30 mouse cellular contexts compared by ENCODE assay signal in the genomic region with DNA sequence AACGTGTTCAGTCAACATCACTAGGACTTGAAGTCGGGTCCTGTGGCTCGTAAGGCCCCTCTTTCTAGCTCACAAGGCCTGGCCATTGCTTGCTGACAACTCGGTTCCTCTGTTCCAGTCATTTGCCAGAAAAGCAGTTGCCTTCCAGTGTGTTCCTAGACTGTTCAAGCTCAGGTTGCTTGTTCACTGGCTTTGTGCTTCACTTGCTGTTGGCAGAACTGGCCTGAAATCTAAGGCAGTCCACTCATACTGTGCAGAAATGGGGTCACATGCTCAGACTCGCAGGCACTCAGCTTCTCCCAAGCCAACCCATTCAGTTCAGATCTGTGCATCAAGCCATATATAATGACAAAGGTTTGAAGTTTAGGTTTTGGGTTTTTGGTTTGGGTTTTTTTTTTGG. TPM values are rescaled to one million over a fixed set of nuclear protein-coding genes. Genes with fewer than 3 reads are reported as not detected.
DNase-seq lines count a peak whose midpoint lies in the region; ATAC-seq and TF ChIP-seq lines count a peak whose summit lies in the region.
"Had no signal": no experiment of that assay in that cellular context is flagged by ENCODE, and none has a peak within 500 bp of the region (broad histone marks: within the 10 kb centered on the region; RNA-seq: fewer than 3 reads in every experiment).

No protein-coding gene starts in this region.

- peaks cover 14% of the 10 kb centered on the region; the same call in 1 of the 2 replicates for H3K36me3 ChIP-seq in lung, embryonic 14.5 days (ENCODE audit: insufficient read depth)
- 0 out of 2 replicates have a peak, but pooled peaks cover 3% of the 10 kb centered on the region for H3K36me3 ChIP-seq in stomach, postnatal 0 days (ENCODE audit: control insufficient read depth, insufficient read depth, low read length)
- H3K36me3 ChIP-seq: intestine, embryonic 15.5 days had no signal

- WGBS in lung, embryonic 14.5 days, result 76% methylated on average over 5 of the region's 5 CpGs
- WGBS in stomach, postnatal 0 days, result 68% methylated on average over 5 of the region's 5 CpGs

- no peaks in the 10 kb centered on the region for H3K4me1 ChIP-seq in lung, embryonic 14.5 days (ENCODE audit: insufficient read depth)
- no peaks in the 10 kb centered on the region for H3K4me1 ChIP-seq in stomach, postnatal 0 days (replicated peaks; ENCODE audit: control insufficient read depth, insufficient read depth)
- H3K4me1 ChIP-seq: embryonic facial prominence, embryonic 12.5 days; limb, embryonic 10.5 days; midbrain, embryonic 15.5 days; neural tube, embryonic 12.5 days had no signal

- no peak for TF ChIP-seq CTCF in lung, embryonic 14.5 days (IDR thresholded peaks at IDR 0.05; ENCODE audit: low read depth)
- TF ChIP-seq CTCF in stomach, postnatal 0 days (IDR thresholded peaks at IDR 0.05; ENCODE audit: low read depth), result no peak

- no peak overlapping the region for H3K4me3 ChIP-seq in lung, embryonic 14.5 days (ENCODE audit: low read depth, low read length)
- H3K4me3 ChIP-seq in stomach, postnatal 0 days (ENCODE audit: low read depth, low read length), result no peak overlapping the region
- H3K4me3 ChIP-seq: embryonic facial prominence, embryonic 12.5 days; gastrocnemius, adult 2 months; intestine, embryonic 15.5 days; layer of hippocampus, adult 2 months; limb, embryonic 10.5 days; liver, embryonic 15.5 days; midbrain, embryonic 15.5 days; neural tube, embryonic 12.5 days had no signal

- H3K9me3 ChIP-seq in lung, embryonic 14.5 days (ENCODE audit: low read depth, low read length), result no peaks in the 10 kb centered on the region
- H3K9me3 ChIP-seq in stomach, postnatal 0 days (ENCODE audit: control insufficient read depth, low read length), result no peaks in the 10 kb centered on the region
- H3K9me3 ChIP-seq: embryonic facial prominence, embryonic 12.5 days; intestine, embryonic 15.5 days; limb, embryonic 10.5 days; liver, embryonic 15.5 days; midbrain, embryonic 15.5 days; neural tube, embryonic 12.5 days had no signal

- no peaks in the 10 kb centered on the region for H3K27me3 ChIP-seq in lung, embryonic 14.5 days (ENCODE audit: insufficient read depth, low read length)
- no peaks in the 10 kb centered on the region for H3K27me3 ChIP-seq in stomach, postnatal 0 days (ENCODE audit: control insufficient read depth, insufficient read depth, low read length)
- H3K27me3 ChIP-seq: embryonic facial prominence, embryonic 12.5 days; intestine, embryonic 15.5 days; liver, embryonic 15.5 days; midbrain, embryonic 15.5 days; neural tube, embryonic 12.5 days; Patski had no signal

- H3K27ac ChIP-seq in lung, embryonic 14.5 days (ENCODE audit: low read depth), result 0 out of 2 replicates have a peak overlapping the region, but pooled peaks have one; percentile 27
- H3K27ac ChIP-seq in stomach, postnatal 0 days (replicated peaks), result 0 out of 2 replicates have a peak overlapping the region, but pooled peaks have one; percentile 40
- H3K27ac ChIP-seq: embryonic facial prominence, embryonic 12.5 days; gastrocnemius, adult 2 months; intestine, embryonic 15.5 days; layer of hippocampus, adult 2 months; limb, embryonic 10.5 days; liver, embryonic 15.5 days; macrophage; midbrain, embryonic 15.5 days; neural tube, embryonic 12.5 days had no signal

- TF ChIP-seq EP300 in stomach, postnatal 0 days (optimal IDR thresholded peaks at IDR 0.05), result no peak

- no peak overlapping the region for H3K9ac ChIP-seq in lung, embryonic 14.5 days
- H3K9ac ChIP-seq in stomach, postnatal 0 days (ENCODE audit: low read length), result no peak overlapping the region
- H3K9ac ChIP-seq: embryonic facial prominence, embryonic 12.5 days; forebrain, postnatal 0 days; intestine, embryonic 15.5 days; liver, embryonic 15.5 days; midbrain, embryonic 15.5 days; neural tube, embryonic 12.5 days had no signal

- ATAC-seq in cerebellum, adult (ENCODE audit: insufficient number of reproducible peaks, low FRiP score, low TSS enrichment), result peak; percentile 68
- ATAC-seq in lung, embryonic 14.5 days (ENCODE audit: insufficient read depth), result no peak
- no peak for ATAC-seq in stomach, postnatal 0 days (ENCODE audit: low FRiP score, low TSS enrichment)
- ATAC-seq: forebrain, postnatal 0 days; hindbrain, embryonic 16.5 days; intestine, embryonic 15.5 days; midbrain, embryonic 15.5 days; Patski had no signal

- no peak overlapping the region for H3K4me2 ChIP-seq in lung, embryonic 14.5 days
- no peak overlapping the region for H3K4me2 ChIP-seq in stomach, postnatal 0 days (replicated peaks; ENCODE audit: low read depth)
- H3K4me2 ChIP-seq: embryonic facial prominence, embryonic 12.5 days; heart, embryonic 11.5 days; intestine, embryonic 15.5 days; liver, embryonic 15.5 days; midbrain, embryonic 15.5 days; neural tube, embryonic 12.5 days had no signal

- DNase-seq in cerebellum, postnatal 4 days (ENCODE audit: low spot score in 2 of 2), result no peak
- no peak for DNase-seq in lung, embryonic 14.5 days
- DNase-seq in lung, adult 18-20 months, result no peak
- DNase-seq in cerebellum, adult 9-11 months, result peak; percentile 62
- DNase-seq in stomach, postnatal 0 days (ENCODE audit: low spot score), result no peak
- DNase-seq in gastrocnemius, postnatal 10 days, result no peak
- DNase-seq: adrenal gland, adult 2 months; forebrain, postnatal 0 days; gastrocnemius, adult 2 months; kidney, adult 9 months; kidney, postnatal 14 days; liver; right cerebral cortex, postnatal 14 days; thymus, postnatal 25 days had no signal

RNA-seq across cellular contexts. Expression of gene Slc46a2, which starts 34.1 kb away (rescaled TPM):
- 0.07 and 0.12 TPM in 2 replicates for polyA plus RNA-seq in lung, embryonic 14.5 days (2014; fragmentation: Nextera tagmentation; extraction: Ambion mirVana)
- polyA plus RNA-seq in stomach, postnatal 0 days (2015; fragmentation: Nextera tagmentation; extraction: Ambion mirVana), result 9.5 and 10.5 TPM in 2 replicates
- not detected for total RNA-seq in gastrocnemius, postnatal 10 days (2021)
- total RNA-seq: adrenal gland, adult 2 months; forebrain, postnatal 0 days; gastrocnemius, adult 2 months; granulocyte monocyte progenitor cell, adult 5-6 weeks; hematopoietic stem cell, adult 5-6 weeks; layer of hippocampus, adult 2 months; layer of hippocampus, postnatal 25 days had no signal
- polyA plus RNA-seq: adrenal gland, adult 2 months; forebrain, embryonic 11.5 days; intestine, embryonic 15.5 days; limb, embryonic 10.5 days; liver, embryonic 15.5 days; macrophage; neural tube, embryonic 12.5 days; Patski had no signal
